Mouse (Mus musculus): Measurements from ENCODE around the gene Ccdc61. TPM values are rescaled to one million over a fixed set of nuclear protein-coding genes. Genes with fewer than 3 reads are reported as not detected.

Ccdc61 gene
- polyA plus RNA-seq, 1 experiment from 2014 or later, result 35.7 TPM

- H3K4me3 ChIP-seq (ENCODE audit: low read length), result peak overlapping the region; percentile 63
- peaks cover 19% of the 10 kb centered on the region for H3K4me1 ChIP-seq (ENCODE audit: control insufficient read depth, insufficient read depth, low read depth, low read length)
- H3K9me3 ChIP-seq (ENCODE audit: control insufficient read depth, low read length), result no peaks in the 10 kb centered on the region
- H3K27me3 ChIP-seq (replicated peaks; ENCODE audit: control insufficient read depth, insufficient read depth, low read length), result no peaks in the 10 kb centered on the region
- no peaks in the 10 kb centered on the region for H3K36me3 ChIP-seq (ENCODE audit: control insufficient read depth, insufficient read depth, low read length)
- no peak overlapping the region; the same call in 1 of the 2 replicates for H3K27ac ChIP-seq (ENCODE audit: low read depth, low read length)
- peak overlapping the region; percentile 87 for H3K4me2 ChIP-seq (ENCODE audit: low read length)
- H3K9ac ChIP-seq (ENCODE audit: low read depth, low read length), result peak overlapping the region; percentile 66
- 3% methylated on average over 34 of the region's 41 CpGs for WGBS
- peak; percentile 51 for ATAC-seq
Observed at GRCm38 (mm10) chr7:18893651-18894430, 16.4 kb downstream of the Ccdc61 start.

- peak overlapping the region; percentile 63 for H3K4me3 ChIP-seq (ENCODE audit: low read length)
- H3K4me1 ChIP-seq (ENCODE audit: control insufficient read depth, insufficient read depth, low read depth, low read length), result peaks cover 19% of the 10 kb centered on the region
- peak; percentile 38 for ATAC-seq
- no peaks in the 10 kb centered on the region for H3K27me3 ChIP-seq (replicated peaks; ENCODE audit: control insufficient read depth, insufficient read depth, low read length)
- H3K4me2 ChIP-seq (ENCODE audit: low read length), result peak overlapping the region; percentile 87
- H3K9me3 ChIP-seq (ENCODE audit: control insufficient read depth, low read length), result no peaks in the 10 kb centered on the region
- no peak overlapping the region for H3K27ac ChIP-seq (ENCODE audit: low read depth, low read length)
- H3K36me3 ChIP-seq (ENCODE audit: control insufficient read depth, insufficient read depth, low read length), result no peaks in the 10 kb centered on the region
- 25% methylated on average over 26 of the region's 27 CpGs for WGBS
- peak overlapping the region; percentile 80 for H3K9ac ChIP-seq (ENCODE audit: low read depth, low read length)
Observed at GRCm38 (mm10) chr7:18893009-18893408, 17.2 kb downstream of the Ccdc61 start.

GRCm38 (mm10) chr7:18891872-18892599 lies 18.2 kb downstream of the Ccdc61 start:
- H3K4me1 ChIP-seq (ENCODE audit: control insufficient read depth, insufficient read depth, low read depth, low read length), result peaks cover 19% of the 10 kb centered on the region
- H3K4me2 ChIP-seq (ENCODE audit: low read length), result peak overlapping the region; percentile 87
- peak; percentile 71 for ATAC-seq
- no peaks in the 10 kb centered on the region for H3K9me3 ChIP-seq (ENCODE audit: control insufficient read depth, low read length)
- H3K27me3 ChIP-seq (replicated peaks; ENCODE audit: control insufficient read depth, insufficient read depth, low read length), result no peaks in the 10 kb centered on the region
- peak overlapping the region; percentile 72 for H3K27ac ChIP-seq (ENCODE audit: low read depth, low read length)
- 18% methylated on average over 33 of the region's 33 CpGs for WGBS
- peak overlapping the region; percentile 80 for H3K9ac ChIP-seq (ENCODE audit: low read depth, low read length)
- H3K36me3 ChIP-seq (ENCODE audit: control insufficient read depth, insufficient read depth, low read length), result no peaks in the 10 kb centered on the region
- H3K4me3 ChIP-seq (ENCODE audit: low read length), result peak overlapping the region; percentile 63

GRCm38 (mm10) chr7:18890848-18891247 lies 19.4 kb downstream of the Ccdc61 start:
- Histone ChIP-seq H3K36me3 (ENCODE audit: control insufficient read depth, insufficient read depth, low read length) (no peaks in the 10 kb centered on the region), H3K9me3 (ENCODE audit: control insufficient read depth, low read length) (no peaks in the 10 kb centered on the region), H3K4me3 (ENCODE audit: low read length) (no peak overlapping the region), H3K9ac (ENCODE audit: low read depth, low read length) (no peak overlapping the region), H3K4me1 (ENCODE audit: control insufficient read depth, insufficient read depth, low read depth, low read length) (peaks cover 17% of the 10 kb centered on the region), H3K27ac (ENCODE audit: low read depth, low read length) (no peak overlapping the region), H3K4me2 (ENCODE audit: low read length) (no peak overlapping the region), H3K27me3 (replicated peaks; ENCODE audit: control insufficient read depth, insufficient read depth, low read length) (no peaks in the 10 kb centered on the region)
- WGBS, result 94% methylated on average over 8 of the region's 8 CpGs
- no peak for ATAC-seq

- no peak overlapping the region for H3K4me2 ChIP-seq (ENCODE audit: low read length)
- no peaks in the 10 kb centered on the region for H3K9me3 ChIP-seq (ENCODE audit: control insufficient read depth, low read length)
- no peak for ATAC-seq
- no peak overlapping the region for H3K9ac ChIP-seq (ENCODE audit: low read depth, low read length)
- no peak overlapping the region for H3K27ac ChIP-seq (ENCODE audit: low read depth, low read length)
- no peaks in the 10 kb centered on the region for H3K36me3 ChIP-seq (ENCODE audit: control insufficient read depth, insufficient read depth, low read length)
- WGBS, result 94% methylated on average over 1 of the region's 1 CpGs
- H3K27me3 ChIP-seq (replicated peaks; ENCODE audit: control insufficient read depth, insufficient read depth, low read length), result no peaks in the 10 kb centered on the region
- H3K4me3 ChIP-seq (ENCODE audit: low read length), result no peak overlapping the region
- H3K4me1 ChIP-seq (ENCODE audit: control insufficient read depth, insufficient read depth, low read depth, low read length), result no peaks in the 10 kb centered on the region
Observed at GRCm38 (mm10) chr7:18886963-18887362, 23.3 kb downstream of the Ccdc61 start.

- 63% methylated on average over 13 of the region's 13 CpGs for WGBS
- no peak overlapping the region for H3K4me2 ChIP-seq (ENCODE audit: low read length)
- peak overlapping the region; percentile 30; the same call in 1 of the 2 replicates for H3K9ac ChIP-seq (ENCODE audit: low read depth, low read length)
- H3K9me3 ChIP-seq (ENCODE audit: control insufficient read depth, low read length), result no peaks in the 10 kb centered on the region
- no peak overlapping the region; the same call in 1 of the 2 replicates for H3K27ac ChIP-seq (ENCODE audit: low read depth, low read length)
- no peak overlapping the region for H3K4me3 ChIP-seq (ENCODE audit: low read length)
- H3K27me3 ChIP-seq (replicated peaks; ENCODE audit: control insufficient read depth, insufficient read depth, low read length), result no peaks in the 10 kb centered on the region
- H3K4me1 ChIP-seq (ENCODE audit: control insufficient read depth, insufficient read depth, low read depth, low read length), result no peaks in the 10 kb centered on the region
- no peaks in the 10 kb centered on the region for H3K36me3 ChIP-seq (ENCODE audit: control insufficient read depth, insufficient read depth, low read length)
- peak; percentile 22; the same call in 1 of the 2 replicates for ATAC-seq
Observed at GRCm38 (mm10) chr7:18884745-18885422, 25.3 kb downstream of the Ccdc61 start.

GRCm38 (mm10) chr7:18883991-18884744 lies 26.0 kb downstream of the Ccdc61 start:
- no peak overlapping the region for H3K27ac ChIP-seq (ENCODE audit: low read depth, low read length)
- no peak overlapping the region for H3K4me3 ChIP-seq (ENCODE audit: low read length)
- H3K9ac ChIP-seq (ENCODE audit: low read depth, low read length), result no peak overlapping the region; the same call in 1 of the 2 replicates
- no peaks in the 10 kb centered on the region for H3K9me3 ChIP-seq (ENCODE audit: control insufficient read depth, low read length)
- no peak overlapping the region for H3K4me2 ChIP-seq (ENCODE audit: low read length)
- WGBS, result 67% methylated on average over 9 of the region's 9 CpGs
- no peaks in the 10 kb centered on the region for H3K36me3 ChIP-seq (ENCODE audit: control insufficient read depth, insufficient read depth, low read length)
- no peaks in the 10 kb centered on the region for H3K4me1 ChIP-seq (ENCODE audit: control insufficient read depth, insufficient read depth, low read depth, low read length)
- ATAC-seq, result peak; percentile 18; the same call in 1 of the 2 replicates
- H3K27me3 ChIP-seq (replicated peaks; ENCODE audit: control insufficient read depth, insufficient read depth, low read length), result no peaks in the 10 kb centered on the region

- H3K27ac ChIP-seq (ENCODE audit: low read depth, low read length), result no peak overlapping the region
- no peaks in the 10 kb centered on the region for H3K36me3 ChIP-seq (ENCODE audit: control insufficient read depth, insufficient read depth, low read length)
- ATAC-seq, result no peak
- H3K4me2 ChIP-seq (ENCODE audit: low read length), result no peak overlapping the region
- H3K4me1 ChIP-seq (ENCODE audit: control insufficient read depth, insufficient read depth, low read depth, low read length), result no peaks in the 10 kb centered on the region
- WGBS, result 81% methylated on average over 7 of the region's 7 CpGs
- H3K9me3 ChIP-seq (ENCODE audit: control insufficient read depth, low read length), result no peaks in the 10 kb centered on the region
- H3K9ac ChIP-seq (ENCODE audit: low read depth, low read length), result no peak overlapping the region
- no peaks in the 10 kb centered on the region for H3K27me3 ChIP-seq (replicated peaks; ENCODE audit: control insufficient read depth, insufficient read depth, low read length)
- no peak overlapping the region for H3K4me3 ChIP-seq (ENCODE audit: low read length)
Observed at GRCm38 (mm10) chr7:18878691-18879090, 31.5 kb downstream of the Ccdc61 start.
